Mouse (Mus musculus): ENCODE data around the gene Tesk2.
"Not testable (repeated sequence)": the region's sequence is repeated elsewhere in the genome, so short reads cannot be mapped to it uniquely, and the experiment has no call there.

The Tesk2 gene

DNA sequence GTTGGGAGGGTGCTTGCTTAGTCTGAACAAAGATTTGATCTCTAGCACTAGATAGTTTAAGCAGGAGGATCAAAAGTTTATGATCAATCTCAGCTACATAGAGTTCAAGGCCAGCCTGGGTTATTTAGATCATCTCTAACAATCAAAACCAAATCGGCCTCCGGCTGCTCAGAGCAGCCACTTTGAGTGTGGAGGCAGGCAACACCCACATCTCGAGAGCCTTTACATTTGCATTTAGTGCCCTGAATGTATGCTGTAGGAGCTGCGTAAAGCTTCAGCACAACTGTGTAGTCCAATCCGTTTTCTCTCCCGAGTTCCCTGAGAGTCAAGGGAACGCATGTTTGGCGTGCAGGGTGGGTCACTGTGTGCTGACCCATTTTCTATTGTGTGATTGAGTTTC, 71.7 kb downstream of the Tesk2 start:
- DNase-seq (ENCODE audit: low spot score in 2 of 2): no peak

DNA sequence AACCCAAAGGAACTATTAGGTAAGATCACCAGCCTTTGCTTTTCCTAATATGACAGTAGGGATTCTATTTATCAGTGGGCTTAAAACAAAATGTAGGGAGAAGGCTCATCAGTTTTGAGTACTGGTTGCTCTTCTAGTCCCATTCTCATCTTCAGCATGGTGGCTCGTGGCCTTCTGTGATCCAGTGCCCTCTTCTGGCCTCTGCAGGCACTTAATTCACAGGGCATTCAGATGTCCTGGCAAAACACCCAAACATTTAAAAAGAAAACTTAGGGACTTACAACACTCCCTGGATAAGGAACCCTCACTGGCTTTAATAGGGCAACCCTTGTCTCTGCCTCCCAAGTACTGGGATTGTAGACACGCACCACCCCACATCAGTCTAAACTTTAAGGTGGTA, 73.5 kb downstream of the Tesk2 start:
- no peak for DNase-seq (ENCODE audit: low spot score in 2 of 2)

DNA sequence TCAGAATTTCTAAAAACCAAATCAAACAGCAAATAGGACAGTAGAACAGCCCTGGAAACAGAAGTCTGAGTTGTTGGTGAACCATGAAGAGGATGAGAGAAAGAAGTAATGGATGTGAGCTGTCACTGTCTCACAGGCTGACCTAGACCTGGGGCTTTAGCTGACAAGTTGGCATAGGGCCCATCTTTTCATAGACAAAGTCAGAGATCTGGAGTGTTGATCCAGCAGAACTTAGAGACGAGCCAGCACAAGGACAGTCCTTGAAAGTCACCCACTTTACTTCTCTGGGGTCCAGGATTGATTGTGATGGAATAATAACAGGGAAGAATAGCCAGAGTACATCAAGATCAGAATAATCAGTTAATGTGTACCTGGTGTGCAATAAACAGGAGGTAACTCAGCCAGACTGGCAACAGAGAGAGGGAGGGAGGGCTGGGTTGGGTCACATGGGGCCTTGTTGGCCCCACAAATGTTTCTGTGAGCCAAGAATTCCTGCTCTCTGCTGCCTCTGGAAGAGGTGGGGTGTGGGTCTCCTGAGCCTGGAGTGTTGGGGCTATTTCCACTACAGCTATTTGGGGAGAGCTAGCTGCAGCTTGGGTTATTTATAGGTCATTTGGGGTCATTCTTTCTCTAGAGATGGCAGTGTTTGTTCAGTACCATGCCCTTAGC, 75.8 kb downstream of the Tesk2 start:
- DNase-seq (ENCODE audit: low spot score in 2 of 2): no peak

DNA sequence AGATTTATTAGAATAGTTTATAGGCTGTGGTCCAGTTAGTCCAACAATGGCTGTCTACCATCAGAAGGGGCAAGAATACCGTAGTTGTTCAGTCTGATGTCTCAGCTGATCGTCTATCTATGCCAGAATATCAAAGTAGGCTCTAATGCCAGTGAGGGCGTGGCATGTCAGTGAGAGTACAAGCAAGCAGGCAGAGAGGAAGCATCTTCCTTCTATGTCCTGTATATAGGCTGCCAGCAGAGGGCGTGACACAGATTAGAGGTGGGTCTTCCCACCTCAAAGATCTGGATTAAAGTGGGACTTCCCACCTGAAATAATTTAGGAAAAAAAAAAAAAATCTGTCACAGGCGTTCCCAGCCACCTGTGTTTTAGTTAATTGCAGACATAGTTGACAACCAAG, 79.2 kb downstream of the Tesk2 start:
- no peak for DNase-seq (ENCODE audit: low spot score in 2 of 2)

DNA sequence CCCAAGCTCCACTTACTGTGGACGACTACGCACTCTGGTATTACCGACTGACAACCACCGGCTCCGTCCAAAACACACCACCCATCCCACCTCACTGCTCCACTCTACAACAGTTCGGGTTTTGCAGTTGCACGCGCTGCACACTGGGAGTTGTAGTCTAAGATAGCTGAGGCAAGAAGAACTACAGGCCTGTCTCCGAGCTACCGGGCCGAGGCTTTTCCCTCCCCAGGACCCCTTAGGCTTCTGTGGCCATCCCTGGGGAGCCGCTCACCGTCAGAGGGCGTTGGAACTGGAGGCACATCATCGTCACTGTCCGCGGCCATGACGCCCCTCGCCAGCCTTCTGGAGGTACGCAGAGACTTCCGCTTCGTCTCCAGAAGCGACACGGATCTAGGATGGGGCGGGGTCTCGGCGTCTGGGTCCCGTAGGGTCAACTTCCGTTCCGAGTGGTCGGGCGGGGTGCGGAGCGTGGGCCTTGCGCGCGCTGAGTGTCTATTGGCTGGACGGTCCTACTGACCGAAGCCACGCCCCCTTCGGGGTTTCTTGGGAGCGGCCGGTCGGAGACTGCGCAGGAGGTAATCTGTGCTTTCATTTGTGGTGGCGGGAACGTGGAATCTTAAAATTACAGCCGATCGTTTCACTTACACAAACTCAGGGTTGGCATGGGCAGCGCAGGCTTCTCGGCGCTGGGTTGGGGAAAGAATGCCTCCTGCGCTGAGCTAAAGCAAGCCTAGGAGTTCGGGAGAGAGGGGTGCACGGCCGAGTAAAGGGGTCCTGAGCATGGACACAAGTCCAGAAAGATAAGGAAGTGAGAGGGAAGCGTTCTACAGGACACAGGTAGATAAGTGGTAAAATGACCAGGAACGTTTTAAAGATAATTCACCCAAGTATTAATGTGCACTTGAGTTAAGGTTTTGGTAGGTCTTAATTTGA, 86.7 kb downstream of the Tesk2 start, which contains the start of the genes Toe1 and Mutyh:
Gene Toe1, minus strand, starts transcription at position 444 of the 933 bp plus-strand sequence.
Gene Mutyh, plus strand, starts transcription at position 527 of the 933 bp plus-strand sequence.
- DNase-seq (ENCODE audit: low spot score in 2 of 2): peak; percentile 88 to 89

DNA sequence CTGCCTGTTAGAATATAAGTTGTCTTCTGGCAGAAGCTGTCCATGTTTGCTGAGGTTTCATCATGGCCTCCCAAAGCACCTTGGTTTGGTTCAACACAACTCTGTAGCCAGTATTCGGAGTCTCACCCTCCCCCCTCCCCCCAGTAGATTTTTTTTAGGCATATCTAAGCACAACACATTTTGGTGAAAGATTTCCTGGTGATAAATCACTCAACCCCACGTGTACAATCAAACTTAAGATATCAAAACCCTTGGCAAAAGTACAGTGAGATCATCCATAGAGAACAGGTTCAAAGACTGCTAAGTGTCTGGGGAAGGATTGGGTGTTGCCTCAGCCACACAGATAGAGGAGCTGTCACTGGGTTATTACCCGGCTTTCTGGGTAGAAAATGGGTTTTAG, 90.3 kb downstream of the Tesk2 start:
- no peak for DNase-seq (ENCODE audit: low spot score in 2 of 2)

DNA sequence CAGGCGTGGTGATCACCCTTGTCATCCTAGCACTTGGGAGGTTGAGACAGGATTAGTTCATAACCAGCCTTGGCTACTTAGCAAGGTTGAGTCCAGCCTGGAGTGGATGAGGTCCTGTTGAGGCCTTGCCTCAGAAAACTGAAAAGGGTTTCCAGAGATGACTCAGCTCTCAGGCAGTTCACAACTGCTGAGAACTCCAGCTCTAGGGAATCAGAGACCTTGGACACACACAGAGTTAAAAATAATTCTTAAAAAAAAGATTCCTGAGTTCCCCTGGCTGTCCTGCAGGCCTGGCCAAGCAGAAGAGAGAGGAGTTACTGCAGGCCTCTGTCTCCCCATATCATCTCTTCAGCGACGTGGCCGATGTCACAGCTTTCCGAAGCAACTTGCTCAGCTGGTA, 94.5 kb downstream of the Tesk2 start:
- DNase-seq (ENCODE audit: low spot score in 2 of 2): no peak

DNA sequence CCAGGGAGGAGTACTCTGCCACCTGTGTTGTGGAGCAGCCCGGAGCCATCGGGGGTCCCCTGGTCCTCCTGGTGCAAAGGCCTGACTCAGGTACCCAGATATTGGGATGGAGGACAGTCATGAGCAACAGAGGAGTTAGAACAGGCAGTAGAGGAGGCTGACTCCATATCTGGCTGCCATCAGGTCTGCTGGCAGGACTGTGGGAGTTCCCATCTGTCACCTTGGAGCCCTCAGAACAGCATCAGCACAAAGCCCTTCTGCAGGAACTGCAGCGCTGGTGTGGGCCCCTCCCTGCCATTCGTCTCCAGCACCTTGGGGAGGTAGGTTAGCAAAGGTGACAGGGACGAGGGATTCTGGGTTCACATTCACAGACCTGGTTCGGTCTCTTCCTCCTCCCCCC, 96.7 kb downstream of the Tesk2 start:
- DNase-seq (ENCODE audit: low spot score in 2 of 2): no peak

DNA sequence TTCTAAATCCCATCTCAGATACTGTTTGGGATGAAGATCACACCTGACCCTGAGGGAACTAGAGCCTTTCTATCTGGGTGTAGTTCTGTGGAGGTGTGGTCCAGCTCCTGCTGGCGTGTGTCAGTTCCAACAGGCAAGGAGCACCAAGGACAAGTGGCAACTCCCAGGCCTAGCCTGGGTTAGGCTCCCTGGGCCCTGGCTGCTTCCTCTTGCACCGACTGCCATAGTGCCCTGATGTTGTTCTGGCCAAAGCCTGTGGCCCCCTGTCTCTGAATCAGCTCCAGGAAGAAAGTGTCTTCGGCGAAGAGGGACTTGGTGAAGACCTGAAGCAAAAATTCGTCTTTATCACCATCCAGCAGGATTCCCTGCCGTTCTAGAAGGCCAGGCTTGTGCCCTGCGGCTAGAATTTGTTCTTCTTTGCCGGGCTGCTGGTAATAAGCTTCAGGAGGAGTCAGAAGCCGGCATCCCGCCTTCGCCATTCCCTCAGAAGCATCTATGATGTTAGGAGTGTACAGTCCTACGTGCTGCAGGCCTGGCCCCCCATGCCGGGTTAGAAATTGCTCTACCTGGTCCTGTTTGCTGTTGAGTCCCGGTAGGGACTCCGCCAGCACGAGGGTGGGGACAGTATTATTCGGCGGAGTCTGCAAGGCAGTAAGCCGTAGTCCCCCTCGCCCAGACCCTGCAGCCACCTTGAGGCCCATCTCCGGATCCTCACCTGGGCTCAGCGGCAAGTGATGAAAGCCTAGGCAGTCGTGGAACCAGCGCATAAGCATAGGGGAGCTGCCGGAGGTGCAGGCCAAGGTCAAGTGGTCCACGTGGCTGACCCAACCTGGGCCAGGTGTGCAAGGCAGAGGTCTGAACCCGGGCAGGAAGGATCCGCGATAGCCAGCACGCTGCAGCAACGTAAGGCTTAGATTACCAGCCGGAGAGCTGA, 99.5 kb downstream of the Tesk2 start:
- DNase-seq (ENCODE audit: low spot score in 2 of 2): no peak

DNA sequence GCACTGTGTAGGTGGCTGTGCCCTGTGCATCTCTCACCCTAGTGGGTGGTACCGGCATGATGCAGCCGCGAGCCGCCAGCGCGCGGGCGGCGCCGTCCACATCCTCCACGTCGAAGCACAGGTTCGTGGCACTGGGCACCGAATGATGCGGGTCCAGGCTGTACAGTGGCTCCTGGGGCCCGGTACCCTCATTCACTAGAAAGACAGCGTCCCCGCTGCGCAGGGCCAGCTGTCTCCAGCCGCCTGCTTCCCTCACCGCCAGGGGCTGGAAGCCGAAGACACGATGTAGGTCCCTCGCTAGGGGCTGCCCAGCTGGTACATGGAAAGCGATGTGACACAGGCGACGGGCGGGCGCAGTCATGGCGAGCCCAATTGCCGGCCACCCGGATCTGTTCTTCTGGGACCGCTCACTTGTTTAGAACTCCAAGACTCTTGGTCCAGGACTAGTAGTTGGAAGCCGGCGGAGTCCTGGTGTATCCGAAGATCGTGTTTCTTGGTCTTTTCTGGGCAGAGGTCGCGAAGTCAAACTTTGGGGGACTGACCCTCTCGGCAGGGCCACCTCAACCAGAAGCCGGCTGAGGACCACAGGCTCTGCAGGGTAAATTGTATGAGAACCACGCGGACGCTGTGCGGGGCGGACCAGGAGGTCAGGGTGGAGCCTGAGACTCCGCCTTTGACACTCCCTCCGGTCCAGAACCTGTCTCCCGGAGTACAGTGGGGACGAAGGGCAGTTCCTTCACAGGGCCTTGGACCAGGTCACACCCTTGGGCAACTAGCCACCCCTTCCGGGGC, 100.3 kb downstream of the Tesk2 start:
- peak in 1 of 2 experiments; percentile 33 for DNase-seq (ENCODE audit: low spot score in 2 of 2)

DNA sequence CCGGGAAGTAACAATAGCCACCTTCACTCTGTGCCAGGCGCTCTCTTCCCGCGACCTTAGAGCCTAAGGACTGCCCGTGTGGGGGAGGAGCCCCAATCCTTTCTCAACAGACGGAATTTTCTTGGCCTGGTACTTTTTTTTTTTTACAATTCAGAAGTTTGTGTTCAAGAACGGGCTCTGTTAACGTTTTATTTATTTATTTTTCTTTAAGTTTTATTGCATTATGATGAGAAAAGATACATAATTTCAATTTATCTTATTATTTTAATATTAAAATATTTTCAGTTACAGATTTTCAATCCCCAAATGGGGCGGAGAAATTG, 100.9 kb downstream of the Tesk2 start, which contains the start of gene Hpdl:
Gene Hpdl, minus strand, starts transcription at position 14 of the 323 bp plus-strand sequence.
- DNase-seq (ENCODE audit: low spot score in 2 of 2): no peak

DNA sequence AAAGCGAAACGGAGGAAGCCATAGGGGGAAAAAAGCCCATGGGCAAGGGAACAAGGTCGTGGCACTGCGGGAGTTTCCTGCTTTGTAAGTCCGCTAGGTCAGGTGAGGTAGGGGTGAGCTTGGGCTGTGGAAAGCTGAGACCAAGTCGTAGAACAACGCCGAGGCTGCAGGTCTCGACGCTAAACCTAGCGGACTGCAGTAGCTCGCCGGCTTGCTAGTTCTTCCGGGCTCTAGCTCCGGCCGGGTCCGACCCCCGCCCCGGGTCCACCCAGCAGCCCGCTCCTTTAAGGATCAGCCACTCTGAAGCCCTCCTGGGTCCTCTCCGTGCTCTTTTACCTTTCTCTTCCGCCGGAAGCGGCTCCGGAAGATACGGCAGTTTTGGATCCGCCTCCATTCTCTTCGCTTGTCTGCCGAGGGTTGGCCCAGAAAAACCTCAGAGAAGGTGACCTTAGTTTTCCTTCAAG, 103.8 kb downstream of the Tesk2 start:
- DNase-seq (ENCODE audit: low spot score in 2 of 2): peak in 1 of 2 experiments; percentile 55

DNA sequence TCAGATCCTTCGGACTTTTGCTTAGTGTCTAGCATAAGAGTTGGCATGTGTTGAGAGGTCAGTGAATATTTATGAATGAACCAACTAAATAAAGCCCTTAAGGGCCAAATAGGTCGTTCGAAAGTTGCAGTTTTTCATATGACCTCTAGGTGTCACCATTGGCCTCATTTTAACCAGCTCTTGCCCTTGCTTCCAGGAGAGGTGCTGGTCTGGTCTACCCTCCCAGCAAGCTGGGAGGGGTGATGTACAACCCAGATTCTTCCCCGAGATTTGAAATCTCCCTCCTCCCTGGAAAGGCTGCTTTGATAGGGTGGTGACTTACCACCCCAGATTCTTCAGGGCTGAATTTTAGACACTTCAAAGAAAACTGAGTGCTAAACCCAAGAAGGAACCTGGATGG, 107.1 kb downstream of the Tesk2 start:
- no peak for DNase-seq (ENCODE audit: low spot score in 2 of 2)

DNA sequence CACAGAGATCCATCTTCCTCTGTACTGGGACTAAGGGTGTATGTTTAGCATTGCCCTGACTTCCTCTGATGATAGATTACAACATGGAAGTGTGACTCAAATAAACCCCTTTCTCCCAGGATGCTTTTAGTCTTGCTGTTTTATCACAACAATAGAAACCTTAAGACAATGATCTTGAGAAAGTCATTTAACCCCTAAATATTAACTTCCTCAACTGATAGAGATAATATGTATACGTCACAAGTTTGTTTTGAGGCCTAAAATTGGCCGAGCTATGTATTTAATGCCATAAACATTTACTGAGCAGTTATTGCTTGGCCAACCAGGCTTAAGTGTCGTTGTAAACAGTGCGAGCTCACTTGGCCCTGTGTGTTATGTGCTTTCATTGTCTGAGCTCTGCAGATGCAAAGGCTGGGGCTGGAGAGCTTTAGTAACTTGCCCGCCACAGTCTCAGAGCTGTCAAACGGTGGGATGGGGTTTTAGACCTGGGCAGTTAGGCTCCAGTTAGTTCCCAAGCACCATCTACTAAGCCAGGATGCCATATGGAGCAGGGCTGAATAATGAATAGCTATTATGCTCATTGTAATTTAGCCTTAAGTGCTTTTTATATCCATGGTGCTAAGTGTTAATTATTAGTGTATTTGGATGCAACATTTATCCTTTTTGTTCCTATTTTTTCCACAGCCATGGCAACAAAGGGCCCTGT, 108.8 kb downstream of the Tesk2 start:
- DNase-seq (ENCODE audit: low spot score in 2 of 2): no peak

DNA sequence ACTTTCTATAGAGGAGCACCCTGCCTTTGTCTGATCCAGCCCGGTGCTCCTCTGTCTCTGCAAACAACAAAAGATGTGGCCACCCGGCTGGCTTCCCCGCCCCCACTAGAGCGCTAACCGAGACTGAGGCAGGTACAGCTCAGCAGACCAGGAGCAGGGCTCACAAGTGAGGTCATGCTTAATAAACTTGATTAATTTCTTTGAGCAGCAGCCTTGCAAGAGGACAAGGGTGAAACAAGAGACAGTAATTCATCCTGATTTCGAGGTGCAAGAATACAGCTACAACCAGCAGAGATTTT, 109.3 kb downstream of the Tesk2 start:
- no peak for DNase-seq (ENCODE audit: low spot score in 2 of 2)

DNA sequence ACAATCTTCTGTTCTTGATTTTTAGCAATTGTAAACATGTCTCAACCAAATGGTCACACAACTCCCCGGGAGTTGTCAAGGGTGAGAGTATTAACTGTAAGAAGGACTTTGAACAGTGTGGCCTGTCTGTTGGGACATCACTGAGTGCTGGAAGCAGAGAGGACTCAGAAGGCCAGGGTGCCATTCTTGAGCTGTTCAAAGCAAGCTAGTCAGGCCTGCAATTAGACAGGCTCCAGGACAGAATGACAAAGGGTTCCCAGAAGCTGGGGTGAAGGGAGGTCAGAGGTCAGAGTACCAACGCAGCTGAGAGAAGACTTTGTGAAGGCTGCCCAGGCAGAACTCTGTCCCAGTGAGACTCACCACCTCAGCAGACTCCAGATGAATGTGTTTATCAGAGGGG, 118.3 kb downstream of the Tesk2 start:
- no peak for DNase-seq (ENCODE audit: low spot score in 2 of 2)

DNA sequence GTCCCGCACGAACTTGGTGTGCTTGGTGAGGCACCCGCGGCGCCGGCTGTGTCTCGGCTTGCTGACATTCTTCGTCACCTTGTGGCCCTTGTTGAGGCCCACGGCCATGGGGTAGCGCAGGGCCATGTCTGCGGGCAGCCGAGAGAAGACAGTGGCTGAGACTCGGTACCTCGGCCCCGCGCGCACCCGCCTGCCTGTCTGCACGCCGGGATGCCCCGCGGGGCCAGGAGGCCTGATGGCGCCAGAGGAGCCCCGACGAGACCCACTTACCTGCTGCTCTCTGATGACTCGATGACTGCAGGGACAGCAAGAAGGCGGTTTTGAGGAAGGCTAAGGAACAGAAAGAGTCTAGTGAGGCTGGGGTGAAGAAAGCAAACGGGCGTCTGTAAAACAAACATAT, 119.3 kb downstream of the Tesk2 start:
- not testable (repeated sequence) for DNase-seq (ENCODE audit: low spot score in 2 of 2)

DNA sequence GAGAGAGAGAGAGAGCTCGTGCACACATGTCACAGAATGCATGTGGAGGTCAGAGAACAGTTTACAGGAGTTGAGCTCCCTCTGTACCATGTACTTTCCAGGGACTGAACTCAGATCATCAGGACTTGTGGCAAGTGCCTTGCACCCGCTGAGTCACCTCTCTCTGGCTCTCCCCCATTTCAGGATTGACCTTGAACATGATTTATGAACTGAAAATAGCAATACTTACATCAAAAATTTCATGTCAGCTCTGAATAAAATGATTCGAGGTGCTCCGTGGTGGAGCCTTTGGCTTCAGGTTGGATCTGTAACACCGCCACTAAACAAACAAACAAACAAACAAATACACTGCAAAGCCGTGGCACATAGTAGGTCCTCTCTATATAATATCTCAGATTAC, 120.1 kb downstream of the Tesk2 start:
- DNase-seq (ENCODE audit: low spot score in 2 of 2): no peak

DNA sequence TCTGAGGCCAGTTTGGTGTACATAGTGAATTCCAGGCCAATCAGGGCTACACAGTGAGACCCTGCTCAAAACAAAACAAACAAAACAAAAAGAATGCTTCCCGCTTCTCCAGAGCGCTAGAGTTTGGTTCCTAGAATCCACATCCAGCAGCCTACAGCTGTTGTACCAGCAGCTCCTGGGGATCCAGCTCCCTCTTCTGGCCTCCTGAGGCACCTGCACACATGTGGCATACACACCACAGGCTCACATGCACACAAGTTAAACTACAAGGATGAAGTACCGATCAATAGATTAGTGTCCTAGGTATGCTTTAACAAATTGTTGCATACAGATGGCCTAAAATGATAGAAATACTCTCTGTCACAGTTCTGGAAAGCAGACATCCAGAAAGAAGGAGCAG, 123.6 kb downstream of the Tesk2 start:
- no peak for DNase-seq (ENCODE audit: low spot score in 2 of 2)

DNA sequence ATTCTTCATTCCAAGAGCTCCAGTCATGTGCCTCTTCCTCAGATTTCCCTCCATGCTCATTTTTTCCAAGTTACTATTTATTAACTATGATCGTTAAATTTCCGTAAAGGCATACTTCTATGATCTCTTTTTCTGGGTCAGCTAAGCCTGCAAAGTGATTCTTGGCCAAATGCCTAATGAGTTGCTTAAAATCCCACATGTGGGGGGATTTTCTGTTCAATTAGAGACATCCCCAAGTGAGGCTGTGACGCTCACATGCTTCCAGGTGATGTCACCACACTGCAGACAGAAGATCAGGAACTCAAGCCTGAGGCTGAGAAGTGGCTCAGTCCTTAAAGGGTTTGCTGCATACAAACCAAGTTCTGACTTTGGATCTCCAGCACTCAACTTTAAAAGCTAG, 129.2 kb downstream of the Tesk2 start:
- no peak for DNase-seq (ENCODE audit: low spot score in 2 of 2)

DNA sequence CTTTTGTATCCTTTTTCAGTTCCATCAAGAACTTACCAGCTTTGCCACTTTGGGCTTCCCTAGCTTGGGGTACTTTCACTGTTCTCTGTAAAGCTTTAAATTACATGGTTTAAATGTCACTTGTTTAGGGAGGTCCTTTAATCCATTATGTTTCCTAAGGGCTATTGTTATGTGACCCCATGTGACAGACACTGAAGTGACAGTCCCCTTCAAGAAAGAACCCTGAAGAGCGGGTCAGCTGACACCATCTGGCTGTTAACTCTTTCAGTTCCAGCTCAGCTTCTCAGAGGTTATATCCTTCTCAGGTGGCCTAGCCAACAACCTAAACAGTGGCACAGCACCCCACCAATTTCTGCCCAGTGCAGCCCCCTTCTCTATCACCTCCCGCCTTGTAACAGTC, 133.5 kb downstream of the Tesk2 start:
- DNase-seq (ENCODE audit: low spot score in 2 of 2): no peak
